10 mouse cellular contexts compared by ENCODE assay signal in the genomic region with DNA sequence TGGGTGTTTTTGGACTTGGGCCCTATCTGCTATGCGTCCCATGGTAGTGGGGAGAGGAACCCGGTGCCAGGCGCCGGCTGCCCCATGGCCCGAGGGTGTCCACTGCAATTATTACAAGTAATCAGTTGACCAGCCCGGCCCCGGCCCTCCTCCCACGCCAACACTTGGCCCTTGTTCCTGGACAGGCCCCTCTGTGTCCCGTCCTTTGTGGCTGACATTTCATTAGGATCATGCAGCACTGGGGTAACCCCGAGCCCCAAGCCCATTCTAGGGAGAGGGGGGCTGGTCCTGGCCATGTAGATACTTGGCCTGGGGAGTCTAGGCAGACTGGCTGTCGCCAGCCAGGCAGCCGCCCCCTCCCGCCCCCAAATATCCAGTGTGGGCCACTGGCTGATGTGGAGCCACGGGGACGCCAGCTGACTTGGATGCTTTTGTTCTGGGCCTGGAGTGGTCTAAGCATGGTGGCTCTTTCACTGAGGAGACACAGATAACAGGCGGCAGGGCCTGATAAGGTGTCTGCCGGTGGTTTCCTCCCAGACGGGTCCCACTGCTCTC.
DNase-seq lines count a peak whose midpoint lies in the region; ATAC-seq lines count a peak whose summit lies in the region.
"Had no signal": no experiment of that assay in that cellular context is flagged by ENCODE, and none has a peak within 500 bp of the region (broad histone marks: within the 10 kb centered on the region; RNA-seq: fewer than 3 reads in every experiment).

No protein-coding gene starts in this region.

- 15% methylated on average over 18 of the region's 18 CpGs for WGBS in heart, embryonic 13.5 days
- 41% methylated on average over 18 of the region's 18 CpGs for WGBS in liver, embryonic 12.5 days (ENCODE audit: insufficient replicate concordance)

- no peaks in the 10 kb centered on the region for H3K9me3 ChIP-seq in heart, embryonic 13.5 days
- no peaks in the 10 kb centered on the region for H3K9me3 ChIP-seq in liver, embryonic 12.5 days (replicated peaks)

- peak; percentile 62 for ATAC-seq in heart, embryonic 13.5 days (ENCODE audit: extremely low read depth, insufficient number of reproducible peaks, low FRiP score, low TSS enrichment)
- ATAC-seq in liver, embryonic 12.5 days: peak; percentile 76
- ATAC-seq: activated CD4-positive, CD25-positive, alpha-beta regulatory T cell, adult 4 months had no signal

- peak overlapping the region; percentile 57 for H3K9ac ChIP-seq in heart, embryonic 13.5 days
- H3K9ac ChIP-seq in liver, embryonic 12.5 days: peak overlapping the region; percentile 17; the same call in 1 of the 2 replicates
- H3K9ac ChIP-seq: limb, embryonic 13.5 days had no signal

- H3K4me2 ChIP-seq in heart, embryonic 13.5 days: no peak overlapping the region
- peak overlapping the region; percentile 38 for H3K4me2 ChIP-seq in liver, embryonic 12.5 days
- H3K4me2 ChIP-seq: limb, embryonic 13.5 days had no signal

- peaks cover 93% of the 10 kb centered on the region for H3K4me1 ChIP-seq in heart, embryonic 13.5 days
- H3K4me1 ChIP-seq in liver, embryonic 12.5 days: peaks cover 21% of the 10 kb centered on the region

- H3K36me3 ChIP-seq in heart, embryonic 13.5 days: no peaks in the 10 kb centered on the region
- H3K36me3 ChIP-seq in liver, embryonic 12.5 days: no peaks in the 10 kb centered on the region
- H3K36me3 ChIP-seq: limb, embryonic 13.5 days had no signal

- peak; percentile 6 for DNase-seq in cerebellum, adult 9-10 months
- DNase-seq in cerebellum, postnatal 36 days: no peak
- DNase-seq in left cerebral cortex, adult 9 months (ENCODE audit: low spot score in 2 of 2): peak; percentile 57 to 60
- no peak for DNase-seq in left cerebral cortex, postnatal 10 days (ENCODE audit: extremely low spot score in 1 of 2, low spot score in 2 of 2)
- DNase-seq in urinary bladder, postnatal 10 days (ENCODE audit: low spot score): no peak
- DNase-seq in urinary bladder, postnatal 14 days (ENCODE audit: low spot score): no peak

- no peaks in the 10 kb centered on the region for H3K27me3 ChIP-seq in heart, embryonic 13.5 days (replicated peaks)
- H3K27me3 ChIP-seq in liver, embryonic 12.5 days (replicated peaks): peaks cover 18% of the 10 kb centered on the region
- H3K27me3 ChIP-seq: limb, embryonic 13.5 days had no signal

- no peak overlapping the region for H3K4me3 ChIP-seq in heart, embryonic 13.5 days
- no peak overlapping the region for H3K4me3 ChIP-seq in liver, embryonic 12.5 days
- H3K4me3 ChIP-seq: limb, embryonic 13.5 days had no signal

- peak overlapping the region; percentile 88 for H3K27ac ChIP-seq in heart, embryonic 13.5 days (replicated peaks)
- H3K27ac ChIP-seq in liver, embryonic 12.5 days: peak overlapping the region; percentile 47
- H3K27ac ChIP-seq: limb, embryonic 13.5 days had no signal

- intact Hi-C loops in left cerebral cortex, postnatal 10 days (cut with DNase I): loop anchor here (5.0 kb wide), 1 partner anchor 183 kb away; no protein-coding TSS in a partner anchor

Comparison
In these comparisons a context has a peak if more than half of its experiments do, and no peak if none do; other contexts are left out.
1. DNase-seq: peak in cerebellum, adult 9-10 months (single experiment) and left cerebral cortex, adult 9 months (2 of 2); none in cerebellum, postnatal 36 days (0 of 2), left cerebral cortex, postnatal 10 days (0 of 2), urinary bladder, postnatal 10 days (single experiment) and urinary bladder, postnatal 14 days (single experiment).